Mouse (Mus musculus): Measurements from ENCODE around the gene Spata16.
"Not testable (repeated sequence)": the region's sequence is repeated elsewhere in the genome, so short reads cannot be mapped to it uniquely, and the experiment has no call there.

The Spata16 gene

GRCm38 (mm10) chr3:26637402-26637801, at the start of gene Spata16:
Gene Spata16 (plus strand): TSS chr3:26637620.
- no peak for DNase-seq (ENCODE audit: extremely low read depth, low read depth, low spot score)

GRCm38 (mm10) chr3:26604861-26605260, 32.6 kb upstream of the Spata16 start:
- DNase-seq (ENCODE audit: extremely low read depth, low read depth, low spot score), result no peak

GRCm38 (mm10) chr3:26608531-26608930, 28.9 kb upstream of the Spata16 start:
- DNase-seq (ENCODE audit: extremely low read depth, low read depth, low spot score), result no peak

GRCm38 (mm10) chr3:26639214-26639613, 1.8 kb downstream of the Spata16 start:
- DNase-seq (ENCODE audit: extremely low read depth, low read depth, low spot score), result no peak

GRCm38 (mm10) chr3:26639851-26640250, 2.4 kb downstream of the Spata16 start:
- DNase-seq (ENCODE audit: extremely low read depth, low read depth, low spot score), result no peak

- DNase-seq (ENCODE audit: extremely low read depth, low read depth, low spot score), result no peak
Measured at GRCm38 (mm10) chr3:26640321-26641075, 3.1 kb downstream of the Spata16 start.

GRCm38 (mm10) chr3:26641351-26642249, 4.2 kb downstream of the Spata16 start:
- DNase-seq (ENCODE audit: extremely low read depth, low read depth, low spot score), result no peak

- no peak for DNase-seq (ENCODE audit: extremely low read depth, low read depth, low spot score)
Measured at GRCm38 (mm10) chr3:26644136-26644535, 6.7 kb downstream of the Spata16 start.

GRCm38 (mm10) chr3:26646834-26647233, 9.4 kb downstream of the Spata16 start:
- DNase-seq (ENCODE audit: extremely low read depth, low read depth, low spot score), result no peak

- DNase-seq (ENCODE audit: extremely low read depth, low read depth, low spot score), result no peak
Measured at GRCm38 (mm10) chr3:26685832-26686231, 48.4 kb downstream of the Spata16 start.

- DNase-seq (ENCODE audit: extremely low read depth, low read depth, low spot score), result not testable (repeated sequence)
Measured at GRCm38 (mm10) chr3:26709492-26709891, 72.1 kb downstream of the Spata16 start.

GRCm38 (mm10) chr3:26727526-26727925, 90.1 kb downstream of the Spata16 start:
- no peak for DNase-seq (ENCODE audit: extremely low read depth, low read depth, low spot score)

- no peak for DNase-seq (ENCODE audit: extremely low read depth, low read depth, low spot score)
Measured at GRCm38 (mm10) chr3:26750492-26750891, 113.1 kb downstream of the Spata16 start.

- DNase-seq (ENCODE audit: extremely low read depth, low read depth, low spot score), result no peak
Measured at GRCm38 (mm10) chr3:26752441-26752840, 115.0 kb downstream of the Spata16 start.

- DNase-seq (ENCODE audit: extremely low read depth, low read depth, low spot score), result no peak
Measured at GRCm38 (mm10) chr3:26793334-26794101, 156.1 kb downstream of the Spata16 start.

GRCm38 (mm10) chr3:26795851-26796538, 158.6 kb downstream of the Spata16 start:
- DNase-seq (ENCODE audit: extremely low read depth, low read depth, low spot score), result no peak

GRCm38 (mm10) chr3:26796954-26797353, 159.5 kb downstream of the Spata16 start:
- no peak for DNase-seq (ENCODE audit: extremely low read depth, low read depth, low spot score)

GRCm38 (mm10) chr3:26814307-26814706, 176.9 kb downstream of the Spata16 start:
- DNase-seq (ENCODE audit: extremely low read depth, low read depth, low spot score), result no peak

- no peak for DNase-seq (ENCODE audit: extremely low read depth, low read depth, low spot score)
Measured at GRCm38 (mm10) chr3:26815764-26816163, 178.3 kb downstream of the Spata16 start.

GRCm38 (mm10) chr3:26819398-26819797, 182.0 kb downstream of the Spata16 start:
- DNase-seq (ENCODE audit: extremely low read depth, low read depth, low spot score), result no peak

Data from fat pad, adult 2 months (tissue).